Mouse (Mus musculus): Measurements from ENCODE around the gene Sh3d21. TPM values are rescaled to one million over a fixed set of nuclear protein-coding genes. Genes with fewer than 3 reads are reported as not detected.

Sh3d21 gene
- 1 to 10 TPM; 1.2 to 1.4 TPM for total RNA-seq (2023)

DNA sequence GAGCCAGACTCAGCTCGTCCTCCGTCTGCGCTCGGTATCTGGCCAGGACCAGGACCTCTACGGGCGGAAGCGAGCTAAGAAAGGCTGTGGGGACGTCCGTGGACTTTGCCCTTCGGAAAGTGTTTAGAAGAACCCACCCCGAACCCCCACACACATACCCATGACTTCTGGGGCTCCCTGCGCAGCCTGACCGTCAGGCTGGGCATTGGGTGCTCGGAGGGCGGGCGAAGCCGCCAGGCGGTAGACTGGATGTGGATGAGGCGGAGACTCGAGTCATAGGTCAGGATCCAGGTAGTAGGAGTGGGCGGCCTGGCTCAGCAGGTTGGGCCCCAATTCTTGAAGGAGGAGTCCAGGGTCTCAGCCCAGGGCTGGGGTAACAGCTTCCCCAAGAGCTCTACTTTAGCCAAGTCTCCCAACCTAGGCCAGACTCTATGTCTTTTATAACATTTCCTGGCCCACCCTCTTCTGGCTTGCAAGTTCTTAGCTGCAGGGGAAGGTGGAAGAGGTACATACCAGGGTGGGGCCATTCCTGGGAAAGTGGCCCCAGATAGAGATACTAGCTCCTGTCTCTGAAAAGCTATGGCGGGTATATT is at the start of gene Sh3d21:
Gene Sh3d21 (minus strand): TSS at position 425 of the 593 bp plus-strand sequence.

DNA sequence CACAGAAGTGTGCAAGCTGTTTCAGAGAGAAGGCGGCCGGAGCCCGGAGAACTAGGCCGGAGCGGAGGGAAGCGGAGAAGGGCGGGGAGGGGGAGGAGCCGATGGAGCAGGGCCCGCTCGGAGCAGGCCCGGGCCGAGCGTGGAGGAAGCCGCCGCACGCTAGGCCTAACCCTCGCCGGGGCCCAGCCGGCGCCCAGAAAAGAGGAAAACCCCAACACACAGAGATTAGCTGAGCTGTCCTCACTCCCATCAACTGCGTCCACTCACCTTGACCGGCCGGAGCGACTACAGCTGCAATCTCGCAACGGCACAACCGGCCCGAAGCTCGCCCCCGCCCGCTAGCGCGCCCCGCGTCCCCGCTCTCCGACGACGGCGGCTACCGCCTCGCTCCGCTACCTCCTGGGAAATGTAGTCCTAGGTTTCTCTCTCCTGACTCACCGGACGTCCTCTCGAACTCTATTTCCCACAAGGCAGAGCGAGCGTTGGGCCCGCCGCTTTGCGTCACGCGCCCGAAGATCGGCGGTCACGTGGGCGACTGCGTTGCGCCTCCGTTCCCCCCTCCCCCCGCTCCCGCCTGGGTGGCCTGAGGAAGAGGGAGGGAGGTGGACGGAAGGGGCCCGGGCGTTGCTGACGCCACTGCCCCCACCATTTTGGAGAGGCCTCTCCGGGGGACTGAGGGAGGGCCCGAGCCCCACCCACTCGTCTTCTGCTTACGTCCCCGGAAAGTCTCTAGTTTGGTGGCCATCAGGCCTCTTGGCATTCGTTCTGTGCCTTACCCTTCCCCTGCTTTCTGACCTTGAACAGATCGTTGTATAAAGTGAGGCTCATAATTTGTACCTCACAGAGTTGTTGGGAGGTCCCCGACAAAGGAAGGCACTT is 39.3 kb upstream of the Sh3d21 start, which contains the start of gene Thrap3:
Gene Thrap3 (minus strand): TSS at position 458 of the 879 bp plus-strand sequence.

DNA sequence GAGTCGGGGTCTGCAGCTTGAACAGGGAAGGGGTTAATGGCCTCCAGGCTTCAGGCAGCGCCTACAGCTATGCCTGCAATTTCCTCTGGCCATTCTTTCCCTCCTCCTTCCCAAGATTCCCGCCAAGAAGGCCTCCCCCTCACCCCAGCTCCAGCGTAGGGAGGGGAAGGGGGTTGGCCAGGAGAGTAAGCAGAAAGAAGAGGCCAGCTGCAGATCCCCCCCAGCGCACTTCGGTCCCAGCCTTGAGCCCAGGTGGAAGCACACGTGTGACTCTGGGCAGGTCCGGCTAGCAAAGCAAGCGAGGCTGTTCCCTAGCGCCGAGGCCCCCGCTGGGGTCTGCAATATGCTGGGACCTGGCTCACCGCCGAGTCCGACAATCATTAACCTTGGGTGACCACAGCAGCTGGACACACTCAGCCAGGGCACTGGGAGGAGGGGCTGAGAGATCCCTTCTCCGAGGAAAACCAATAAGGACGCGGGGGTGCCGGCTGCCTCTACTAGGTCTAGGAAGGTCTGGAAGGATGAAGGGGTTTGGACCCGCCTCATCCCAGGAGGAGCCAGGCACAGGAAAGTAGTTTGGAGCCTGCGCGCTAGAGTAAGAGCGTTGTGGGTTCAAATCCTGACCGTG is 15.6 kb downstream of the Sh3d21 start, which contains the start of gene Eva1b:
Gene Eva1b (plus strand): TSS at position 212 of the 628 bp plus-strand sequence.

DNA sequence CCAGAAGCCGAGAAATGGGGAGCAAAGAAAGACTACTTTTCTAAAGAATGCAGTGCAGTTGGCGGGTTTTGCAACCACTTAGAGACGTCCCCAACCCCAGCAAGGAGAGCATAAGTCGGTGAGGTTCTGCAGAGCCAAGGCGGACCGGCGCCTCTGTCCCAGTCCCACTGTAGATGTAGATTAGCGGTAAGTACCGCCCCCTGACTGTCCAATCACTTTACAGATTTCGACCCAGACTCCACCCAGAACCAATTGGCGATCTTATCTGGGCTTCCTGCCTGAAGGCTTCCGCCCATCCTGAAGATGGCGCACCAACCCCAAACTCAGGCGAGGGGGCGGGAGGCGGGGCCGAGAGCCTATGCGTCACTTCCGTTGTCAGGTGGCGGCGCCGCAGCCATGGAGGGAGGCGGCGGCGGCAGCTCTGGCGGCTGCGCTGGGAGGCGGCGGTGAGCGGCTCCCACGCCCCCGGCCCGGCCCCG is 59.7 kb downstream of the Sh3d21 start, which contains the start of gene Stk40:
Gene Stk40 (plus strand): TSS at position 368 of the 479 bp plus-strand sequence.

Other genes with a start within 250 kb of the Sh3d21 start
- 100 to 1,000 TPM; 278 to 339 TPM for gene Csf3r, start 138.9 kb downstream of the Sh3d21 start, total RNA-seq (2023)
- gene Mrps15, start 116.6 kb downstream of the Sh3d21 start, total RNA-seq (2023): 10 to 100 TPM; 34.5 to 36.3 TPM
- 1 to 10 TPM in 1 of 2 experiments, under 1 TPM in 1; 0.66 to 1.9 TPM for gene Oscp1, start 104.9 kb downstream of the Sh3d21 start, total RNA-seq (2023)
- 10 to 100 TPM; 37.7 to 39.2 TPM for gene Lsm10, start 66.9 kb downstream of the Sh3d21 start, total RNA-seq (2023)
- 10 to 100 TPM; 80.8 to 97.1 TPM for gene Stk40, start 59.5 kb downstream of the Sh3d21 start, total RNA-seq (2023)
- gene Eva1b, start 15.7 kb downstream of the Sh3d21 start, total RNA-seq (2023): 1 to 10 TPM; 9.4 to 9.9 TPM
- 100 to 1,000 TPM; 385 to 395 TPM for gene Thrap3, start 39.3 kb upstream of the Sh3d21 start, total RNA-seq (2023)
- gene Map7d1, start 92.9 kb upstream of the Sh3d21 start, total RNA-seq (2023): 100 to 1,000 TPM; 219 to 279 TPM
- gene Trappc3, start 98.8 kb upstream of the Sh3d21 start, total RNA-seq (2023): 10 to 100 TPM; 40.8 to 44.2 TPM
- gene Col8a2, start 123.3 kb upstream of the Sh3d21 start, total RNA-seq (2023): not detected
- gene Adprhl2, start 158.2 kb upstream of the Sh3d21 start, total RNA-seq (2023): 10 to 100 TPM; 17.9 to 23.4 TPM
- gene Tekt2, start 162.2 kb upstream of the Sh3d21 start, total RNA-seq (2023): not detected

Measured in monocyte, adult 59 days (primary cell).